Mouse (Mus musculus) embryonic facial prominence, embryonic 13.5 days (tissue): ENCODE data around the gene Ncapg2. TPM values are rescaled to one million over a fixed set of nuclear protein-coding genes. Genes with fewer than 3 reads are reported as not detected.

Experiments used
- ATAC-seq: fragments of 200-750 bp; cut with Nextera tagmentation; 2 replicates; pipeline ENCODE4 v1.8.0; 2017; ENCODE audit warnings: low read depth; ENCODE audit not compliant: insufficient number of reproducible peaks, insufficient read depth, low FRiP score, low TSS enrichment
- H3K27ac ChIP-seq: fragments of 300-500 bp; sonication (generic); 2 replicates; pipeline ENCODE4 v1.5.1; 2015; ENCODE audit warnings: moderate library complexity, mild to moderate bottlenecking, inconsistent platforms
- H3K27me3 ChIP-seq: fragments of 300-500 bp; sonication (generic); 2 replicates; pipeline ENCODE4 v1.6.1; 2015; ENCODE audit warnings: mild to moderate bottlenecking, inconsistent platforms
- H3K36me3 ChIP-seq: fragments of 300-500 bp; sonication (generic); 2 replicates; pipeline ENCODE4 v1.6.1; 2015; ENCODE audit warnings: mild to moderate bottlenecking, inconsistent platforms
- H3K4me1 ChIP-seq: fragments of 300-500 bp; sonication (generic); 2 replicates; pipeline ENCODE4 v1.6.1; 2015; ENCODE audit warnings: inconsistent platforms
- H3K4me2 ChIP-seq: fragments of 300-500 bp; sonication (generic); 2 replicates; pipeline ENCODE4 v1.6.1; 2015; ENCODE audit warnings: moderate library complexity, mild to moderate bottlenecking, inconsistent platforms
- H3K4me3 ChIP-seq: fragments of 300-500 bp; sonication (generic); 2 replicates; pipeline ENCODE4 v1.5.1; 2015; ENCODE audit warnings: mild to moderate bottlenecking, inconsistent platforms
- H3K9ac ChIP-seq: fragments of 300-500 bp; sonication (generic); 2 replicates; pipeline ENCODE4 v1.6.1; 2015; ENCODE audit warnings: mild to moderate bottlenecking, inconsistent platforms
- H3K9me3 ChIP-seq: fragments of 300-500 bp; sonication (generic); 2 replicates; pipeline ENCODE4 v1.6.1; 2016; ENCODE audit warnings: inconsistent platforms
- WGBS: fragments of 180-500 bp; shearing (Covaris S2); methylation state at CpG from one replicate; pipeline ENCODE4 v1.1.7; 2015; ENCODE audit warnings: mixed read lengths; 5-methylcytosine and 5-hydroxymethylcytosine counted together
- polyA plus RNA-seq: library from polyadenylated mRNA; unstranded; fragments of >200 nt; fragmentation: Nextera tagmentation; extraction: Ambion mirVana; gene quantifications from 2 replicates; pipeline ENCODE4 v1.2.1, GENCODE M21; 2015

The Ncapg2 gene
- polyA plus RNA-seq, 1 experiment from 2014 or later: 38.6 TPM

- Histone ChIP-seq H3K36me3 (peaks cover 49% of the 10 kb centered on the region), H3K4me3 (no peak overlapping the region), H3K27ac (no peak overlapping the region), H3K4me2 (no peak overlapping the region), H3K9ac (no peak overlapping the region), H3K9me3 (no peaks in the 10 kb centered on the region), H3K4me1 (no peaks in the 10 kb centered on the region), H3K27me3 (no peaks in the 10 kb centered on the region)
- 70% methylated on average over 2 of the region's 2 CpGs for WGBS
- no peak for ATAC-seq
Measured at GRCm38 (mm10) chr12:116449536-116449935, 44.3 kb downstream of the Ncapg2 start.

- Histone ChIP-seq H3K27me3 (no peaks in the 10 kb centered on the region), H3K9me3 (no peaks in the 10 kb centered on the region), H3K4me3 (no peak overlapping the region), H3K27ac (no peak overlapping the region), H3K9ac (no peak overlapping the region), H3K4me2 (no peak overlapping the region), H3K4me1 (no peaks in the 10 kb centered on the region), H3K36me3 (peaks cover 40% of the 10 kb centered on the region)
- ATAC-seq: no peak
- 94% methylated on average over 6 of the region's 6 CpGs for WGBS
Measured at GRCm38 (mm10) chr12:116460379-116461065, 55.3 kb downstream of the Ncapg2 start.

GRCm38 (mm10) chr12:116467030-116467429, 61.8 kb downstream of the Ncapg2 start:
- ATAC-seq: no peak
- 92% methylated on average over 5 of the region's 5 CpGs for WGBS
- H3K27ac ChIP-seq: no peak overlapping the region
- no peaks in the 10 kb centered on the region for H3K4me1 ChIP-seq
- no peak overlapping the region for H3K4me3 ChIP-seq
- no peak overlapping the region for H3K4me2 ChIP-seq
- H3K36me3 ChIP-seq: peaks cover 13% of the 10 kb centered on the region
- no peaks in the 10 kb centered on the region for H3K9me3 ChIP-seq
- no peaks in the 10 kb centered on the region for H3K27me3 ChIP-seq
- H3K9ac ChIP-seq: no peak overlapping the region

GRCm38 (mm10) chr12:116468348-116468747, 63.1 kb downstream of the Ncapg2 start:
- Histone ChIP-seq H3K27ac (no peak overlapping the region), H3K9ac (no peak overlapping the region), H3K4me2 (no peak overlapping the region), H3K27me3 (no peaks in the 10 kb centered on the region), H3K4me1 (no peaks in the 10 kb centered on the region), H3K4me3 (no peak overlapping the region), H3K36me3 (peaks cover 13% of the 10 kb centered on the region), H3K9me3 (no peaks in the 10 kb centered on the region)
- 85% methylated on average over 1 of the region's 1 CpGs for WGBS
- no peak for ATAC-seq

GRCm38 (mm10) chr12:116469096-116469495, 63.9 kb downstream of the Ncapg2 start:
- no peaks in the 10 kb centered on the region for H3K4me1 ChIP-seq
- WGBS: 70% methylated on average over 3 of the region's 3 CpGs
- H3K36me3 ChIP-seq: peaks cover 9% of the 10 kb centered on the region
- no peak overlapping the region for H3K9ac ChIP-seq
- H3K4me3 ChIP-seq: no peak overlapping the region
- no peaks in the 10 kb centered on the region for H3K27me3 ChIP-seq
- H3K9me3 ChIP-seq: no peaks in the 10 kb centered on the region
- H3K4me2 ChIP-seq: no peak overlapping the region
- no peak for ATAC-seq
- H3K27ac ChIP-seq: no peak overlapping the region

- no peaks in the 10 kb centered on the region for H3K36me3 ChIP-seq
- H3K27ac ChIP-seq: no peak overlapping the region
- H3K27me3 ChIP-seq: no peaks in the 10 kb centered on the region
- H3K9ac ChIP-seq: no peak overlapping the region
- WGBS: 81% methylated on average over 2 of the region's 2 CpGs
- no peaks in the 10 kb centered on the region for H3K4me1 ChIP-seq
- ATAC-seq: no peak
- no peak overlapping the region for H3K4me3 ChIP-seq
- H3K9me3 ChIP-seq: no peaks in the 10 kb centered on the region
- no peak overlapping the region for H3K4me2 ChIP-seq
Measured at GRCm38 (mm10) chr12:116473264-116473663, 68.1 kb downstream of the Ncapg2 start.

GRCm38 (mm10) chr12:116473761-116474160, 68.6 kb downstream of the Ncapg2 start:
- Histone ChIP-seq H3K4me1 (no peaks in the 10 kb centered on the region), H3K27me3 (no peaks in the 10 kb centered on the region), H3K9ac (no peak overlapping the region), H3K9me3 (no peaks in the 10 kb centered on the region), H3K27ac (no peak overlapping the region), H3K4me3 (no peak overlapping the region), H3K36me3 (no peaks in the 10 kb centered on the region), H3K4me2 (no peak overlapping the region)
- ATAC-seq: no peak

- Histone ChIP-seq H3K4me3 (no peak overlapping the region), H3K4me2 (no peak overlapping the region), H3K27ac (no peak overlapping the region), H3K9ac (no peak overlapping the region), H3K9me3 (no peaks in the 10 kb centered on the region), H3K4me1 (no peaks in the 10 kb centered on the region), H3K36me3 (no peaks in the 10 kb centered on the region), H3K27me3 (no peaks in the 10 kb centered on the region)
- 72% methylated on average over 3 of the region's 3 CpGs for WGBS
- ATAC-seq: no peak
Measured at GRCm38 (mm10) chr12:116474676-116475075, 69.5 kb downstream of the Ncapg2 start.

GRCm38 (mm10) chr12:116478771-116479170, 73.6 kb downstream of the Ncapg2 start:
- WGBS: 56% methylated on average over 1 of the region's 1 CpGs
- H3K36me3 ChIP-seq: no peaks in the 10 kb centered on the region
- H3K27ac ChIP-seq: no peak overlapping the region
- H3K4me1 ChIP-seq: no peaks in the 10 kb centered on the region
- no peak overlapping the region for H3K4me2 ChIP-seq
- no peak for ATAC-seq
- no peak overlapping the region for H3K4me3 ChIP-seq
- no peaks in the 10 kb centered on the region for H3K27me3 ChIP-seq
- no peaks in the 10 kb centered on the region for H3K9me3 ChIP-seq
- no peak overlapping the region for H3K9ac ChIP-seq

GRCm38 (mm10) chr12:116481921-116482320, 76.7 kb downstream of the Ncapg2 start:
- no peak overlapping the region for H3K9ac ChIP-seq
- H3K4me3 ChIP-seq: no peak overlapping the region
- peaks cover 19% of the 10 kb centered on the region for H3K27me3 ChIP-seq
- no peak for ATAC-seq
- no peaks in the 10 kb centered on the region for H3K9me3 ChIP-seq
- 76% methylated on average over 1 of the region's 1 CpGs for WGBS
- no peak overlapping the region for H3K27ac ChIP-seq
- H3K4me1 ChIP-seq: peaks cover 9% of the 10 kb centered on the region
- H3K36me3 ChIP-seq: no peaks in the 10 kb centered on the region
- H3K4me2 ChIP-seq: no peak overlapping the region

GRCm38 (mm10) chr12:116483581-116483980, 78.4 kb downstream of the Ncapg2 start:
- no peaks in the 10 kb centered on the region for H3K36me3 ChIP-seq
- 61% methylated on average over 2 of the region's 2 CpGs for WGBS

GRCm38 (mm10) chr12:116484991-116485390, 79.8 kb downstream of the Ncapg2 start:
- Histone ChIP-seq H3K4me1 (peaks cover 9% of the 10 kb centered on the region), H3K36me3 (no peaks in the 10 kb centered on the region), H3K4me3 (peak overlapping the region; percentile 55; the same call in 1 of the 2 replicates), H3K4me2 (peak overlapping the region; percentile 99), H3K27me3 (peaks cover 32% of the 10 kb centered on the region), H3K9me3 (no peaks in the 10 kb centered on the region), H3K27ac (no peak overlapping the region), H3K9ac (no peak overlapping the region)
- no peak for ATAC-seq
- 77% methylated on average over 8 of the region's 8 CpGs for WGBS

More at GRCm38 (mm10) chr12:116483581-116483980, 78.4 kb downstream of the Ncapg2 start:
- ATAC-seq: no peak
- H3K4me2 ChIP-seq: no peak overlapping the region
- peaks cover 9% of the 10 kb centered on the region for H3K4me1 ChIP-seq
- no peak overlapping the region for H3K4me3 ChIP-seq
- peaks cover 32% of the 10 kb centered on the region for H3K27me3 ChIP-seq
- H3K9ac ChIP-seq: no peak overlapping the region
- H3K9me3 ChIP-seq: no peaks in the 10 kb centered on the region
- no peak overlapping the region for H3K27ac ChIP-seq
